In the genomic region with DNA sequence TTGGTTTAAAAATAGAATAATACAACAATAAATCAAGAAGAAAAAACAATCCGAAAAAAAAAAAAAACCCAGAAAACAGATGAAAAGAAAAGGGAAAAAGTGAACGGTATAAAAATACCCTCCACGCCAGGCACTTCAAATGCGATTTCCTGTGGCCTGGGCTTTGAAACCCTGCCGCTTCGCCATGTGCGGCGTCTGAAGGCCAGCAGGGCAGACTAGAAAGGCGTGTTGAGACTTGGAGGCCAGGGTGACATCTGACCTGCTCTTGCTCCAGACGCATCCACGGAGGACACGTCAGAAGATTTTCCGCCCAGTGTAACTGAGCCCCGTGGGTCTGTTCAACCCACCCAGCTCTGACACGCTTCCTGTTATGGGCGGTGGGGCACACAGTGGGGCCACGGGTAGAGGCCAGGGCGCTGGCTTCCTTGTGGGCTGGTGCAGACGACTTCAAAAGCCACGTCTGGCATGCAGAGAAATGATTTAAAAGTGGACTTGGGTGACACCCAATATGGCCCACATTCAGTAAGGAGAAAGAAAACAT, we compare ENCODE assay signal across 18 mouse cellular contexts. TPM values are rescaled to one million over a fixed set of nuclear protein-coding genes. Genes with fewer than 3 reads are reported as not detected.
A peak's percentile ranks its signal among the peaks of the same experiment; 100 is the strongest.
DNase-seq lines count a peak whose midpoint lies in the region; TF ChIP-seq lines count a peak whose summit lies in the region.
"Had no signal": no experiment of that assay in that cellular context is flagged by ENCODE, and none has a peak within 500 bp of the region (broad histone marks: within the 10 kb centered on the region; RNA-seq: fewer than 3 reads in every experiment).

No protein-coding gene starts in this region.

- H3K4me1 ChIP-seq in limb, embryonic 10.5 days = peaks cover 26% of the 10 kb centered on the region
- H3K4me1 ChIP-seq: heart, embryonic 13.5 days; hindbrain, embryonic 15.5 days; neural tube, embryonic 15.5 days had no signal

- no peak for TF ChIP-seq CTCF in layer of hippocampus, adult 2 months (conservative IDR thresholded peaks at IDR 0.05)

- DNase-seq in embryo, embryonic 10 days (ENCODE audit: low spot score) = peak; percentile 32
- DNase-seq in embryo, embryonic 9.5 days (ENCODE audit: extremely low spot score) = no peak
- DNase-seq in ovary, adult 18-20 months (ENCODE audit: low spot score) = peak; percentile 5
- DNase-seq in ovary, postnatal 10 days (ENCODE audit: low spot score) = no peak
- DNase-seq in limb, embryonic 10.5 days (ENCODE audit: low spot score) = no peak
- DNase-seq in heart, postnatal 14 days = no peak
- no peak for DNase-seq in layer of hippocampus, adult 2 months (ENCODE audit: low spot score in 2 of 2)
- no peak for DNase-seq in right cerebral cortex, postnatal 4 days
- DNase-seq: kidney, adult 8-10 months; right cerebral cortex, postnatal 14 days had no signal

- WGBS in limb, embryonic 10.5 days = 62% methylated on average over 20 of the region's 20 CpGs

- no peaks in the 10 kb centered on the region for H3K36me3 ChIP-seq in limb, embryonic 10.5 days
- H3K36me3 ChIP-seq: forebrain, embryonic 10.5 days; heart, embryonic 13.5 days; hindbrain, embryonic 15.5 days; neural tube, embryonic 15.5 days had no signal

- no peaks in the 10 kb centered on the region for H3K27me3 ChIP-seq in limb, embryonic 10.5 days (ENCODE audit: low read depth, poor library complexity, severe bottlenecking)
- H3K27me3 ChIP-seq: heart, embryonic 13.5 days; hindbrain, embryonic 15.5 days; neural tube, embryonic 15.5 days had no signal

- peak overlapping the region; percentile 63; the same call in 1 of the 2 replicates for H3K27ac ChIP-seq in limb, embryonic 10.5 days
- no peak overlapping the region for H3K27ac ChIP-seq in layer of hippocampus, adult 2 months
- H3K27ac ChIP-seq: forebrain, embryonic 10.5 days; heart, embryonic 13.5 days; hindbrain, embryonic 15.5 days; neural tube, embryonic 15.5 days had no signal

- no peaks in the 10 kb centered on the region for H3K9me3 ChIP-seq in limb, embryonic 10.5 days (replicated peaks)
- H3K9me3 ChIP-seq: forebrain, embryonic 10.5 days; heart, embryonic 13.5 days; hindbrain, embryonic 15.5 days; neural tube, embryonic 15.5 days had no signal

- intact Hi-C loops in heart, postnatal 14 days (cut with DNase I) = no loop called here

- no peak overlapping the region for H3K4me3 ChIP-seq in limb, embryonic 10.5 days
- no peak overlapping the region for H3K4me3 ChIP-seq in layer of hippocampus, adult 2 months
- H3K4me3 ChIP-seq: forebrain, embryonic 10.5 days; heart, embryonic 13.5 days; hindbrain, embryonic 15.5 days; neural tube, embryonic 15.5 days had no signal

RNA-seq across cellular contexts. Expression of gene Smim23, which starts 22.3 kb away (rescaled TPM):
- not detected in 2 replicates for polyA plus RNA-seq in limb, embryonic 10.5 days (2016; fragmentation: Nextera tagmentation; extraction: Ambion mirVana)
- not detected for total RNA-seq in heart, postnatal 14 days (2021)
- not detected for total RNA-seq in layer of hippocampus, adult 2 months (2021)
- total RNA-seq: gastrocnemius, adult 18-20 months; layer of hippocampus, postnatal 10 days; left cerebral cortex, postnatal 36 days; megakaryocyte progenitor cell, adult 5-6 weeks had no signal
- polyA plus RNA-seq: forebrain, embryonic 10.5 days; heart, embryonic 13.5 days; hindbrain, embryonic 15.5 days; neural tube, embryonic 15.5 days had no signal

Comparison
In these comparisons a context has a peak if more than half of its experiments do, and no peak if none do; other contexts are left out.
1. DNase-seq: peak in embryo, embryonic 10 days (single experiment) and ovary, adult 18-20 months (single experiment); none in embryo, embryonic 9.5 days (single experiment), ovary, postnatal 10 days (single experiment), limb, embryonic 10.5 days (single experiment), heart, postnatal 14 days (0 of 2), layer of hippocampus, adult 2 months (0 of 2) and right cerebral cortex, postnatal 4 days (single experiment).